Mouse (Mus musculus) liver, embryonic 15.5 days (tissue): ENCODE results near the gene Troap. TPM values are rescaled to one million over a fixed set of nuclear protein-coding genes. Genes with fewer than 3 reads are reported as not detected.
"Not testable (repeated sequence)": the region's sequence is repeated elsewhere in the genome, so short reads cannot be mapped to it uniquely, and the experiment has no call there.

Experiments
- ATAC-seq: fragments of 200-750 bp; cut with Nextera tagmentation; 2 replicates; pipeline ENCODE4 v1.8.0; 2017; ENCODE audit warnings: moderate number of reproducible peaks, mild to moderate bottlenecking, moderate library complexity; ENCODE audit not compliant: insufficient read depth
- H3K27ac ChIP-seq: fragments of 300-500 bp; sonication (generic); replicated peaks from 2 replicates; pipeline ENCODE4 v1.5.1; 2015; ENCODE audit warnings: mild to moderate bottlenecking, inconsistent platforms
- H3K27me3 ChIP-seq: fragments of 300-500 bp; sonication (generic); 2 replicates; pipeline ENCODE4 v1.6.1; 2015; ENCODE audit warnings: mild to moderate bottlenecking, inconsistent platforms
- H3K36me3 ChIP-seq: fragments of 300-500 bp; sonication (generic); replicated peaks from 2 replicates; pipeline ENCODE4 v1.6.1; 2015; ENCODE audit warnings: moderate library complexity, mild to moderate bottlenecking, inconsistent platforms
- H3K4me1 ChIP-seq: fragments of 300-500 bp; sonication (generic); replicated peaks from 2 replicates; pipeline ENCODE4 v1.6.1; 2015; ENCODE audit warnings: inconsistent platforms
- H3K4me2 ChIP-seq: fragments of 300-500 bp; sonication (generic); 2 replicates; pipeline ENCODE4 v1.6.1; 2015; ENCODE audit warnings: moderate library complexity, mild to moderate bottlenecking, inconsistent platforms
- H3K4me3 ChIP-seq: fragments of 300-500 bp; sonication (generic); replicated peaks from 2 replicates; pipeline ENCODE4 v1.5.1; 2015; ENCODE audit warnings: mild to moderate bottlenecking, inconsistent platforms
- H3K9ac ChIP-seq: fragments of 300-500 bp; sonication (generic); 2 replicates; pipeline ENCODE4 v1.6.1; 2015; ENCODE audit warnings: moderate library complexity, mild to moderate bottlenecking, inconsistent platforms
- H3K9me3 ChIP-seq: fragments of 300-500 bp; sonication (generic); replicated peaks from 2 replicates; pipeline ENCODE4 v1.6.1; 2016; ENCODE audit warnings: inconsistent platforms
- WGBS: fragments of 180-500 bp; shearing (Covaris S2); methylation state at CpG from one replicate; pipeline ENCODE4 v1.1.7; 2015; ENCODE audit warnings: mixed read lengths; ENCODE audit not compliant: insufficient replicate concordance; 5-methylcytosine and 5-hydroxymethylcytosine counted together
- polyA plus RNA-seq: library from polyadenylated mRNA; unstranded; fragments of >200 nt; fragmentation: Nextera tagmentation; extraction: Ambion mirVana; gene quantifications from 2 replicates; pipeline ENCODE4 v1.2.1, GENCODE M21; 2015

The Troap gene
- polyA plus RNA-seq, 1 experiment from 2014 or later: 15.9 TPM

GRCm38 (mm10) chr15:99044854-99045253 lies 29.5 kb upstream of the Troap start:
- WGBS: 58% methylated on average over 3 of the region's 3 CpGs
- Histone ChIP-seq H3K9ac (no peak overlapping the region), H3K27ac (no peak overlapping the region), H3K36me3 (no peaks in the 10 kb centered on the region), H3K27me3 (peaks cover 23% of the 10 kb centered on the region; the same call in 1 of the 2 replicates), H3K9me3 (no peaks in the 10 kb centered on the region), H3K4me2 (no peak overlapping the region), H3K4me3 (no peak overlapping the region), H3K4me1 (peaks cover 29% of the 10 kb centered on the region)
- ATAC-seq: no peak

- H3K27me3 ChIP-seq: peaks cover 32% of the 10 kb centered on the region
- not testable (repeated sequence) for H3K4me3 ChIP-seq, H3K27ac ChIP-seq, H3K36me3 ChIP-seq, ATAC-seq, H3K4me2 ChIP-seq, H3K9ac ChIP-seq, H3K9me3 ChIP-seq
- 69% methylated on average over 6 of the region's 6 CpGs for WGBS
- H3K4me1 ChIP-seq: peaks cover 28% of the 10 kb centered on the region
Observed at GRCm38 (mm10) chr15:99045734-99046133, 28.6 kb upstream of the Troap start.

GRCm38 (mm10) chr15:99049473-99050253 lies 24.7 kb upstream of the Troap start:
- Histone ChIP-seq H3K27ac (no peak overlapping the region), H3K36me3 (no peaks in the 10 kb centered on the region), H3K9ac (no peak overlapping the region), H3K4me1 (peaks cover 10% of the 10 kb centered on the region), H3K4me3 (no peak overlapping the region), H3K4me2 (no peak overlapping the region), H3K27me3 (peaks cover 56% of the 10 kb centered on the region), H3K9me3 (no peaks in the 10 kb centered on the region)
- ATAC-seq: no peak
- 27% methylated on average over 13 of the region's 13 CpGs for WGBS

GRCm38 (mm10) chr15:99053373-99053772 lies 21.0 kb upstream of the Troap start:
- H3K27me3 ChIP-seq: peaks cover 88% of the 10 kb centered on the region
- no peak overlapping the region for H3K4me3 ChIP-seq
- H3K9me3 ChIP-seq: no peaks in the 10 kb centered on the region
- peaks cover 26% of the 10 kb centered on the region for H3K4me1 ChIP-seq
- no peak overlapping the region for H3K27ac ChIP-seq
- no peak for ATAC-seq
- no peak overlapping the region for H3K9ac ChIP-seq
- 30% methylated on average over 9 of the region's 9 CpGs for WGBS
- H3K36me3 ChIP-seq: no peaks in the 10 kb centered on the region
- H3K4me2 ChIP-seq: no peak overlapping the region

- no peaks in the 10 kb centered on the region for H3K36me3 ChIP-seq
- H3K4me1 ChIP-seq: peaks cover 21% of the 10 kb centered on the region
- H3K27me3 ChIP-seq: peaks cover 96% of the 10 kb centered on the region
- H3K9me3 ChIP-seq: no peaks in the 10 kb centered on the region
- H3K9ac ChIP-seq: no peak within 1 kb of the TSS; the same call in 1 of the 2 replicates
- H3K27ac ChIP-seq: no peak within 1 kb of the TSS
- peak within 1 kb of the TSS; percentile 29 for H3K4me3 ChIP-seq
- 3% methylated on average over 30 of the region's 30 CpGs for WGBS
- no peak for ATAC-seq
- H3K4me2 ChIP-seq: peak within 1 kb of the TSS; percentile 55
Observed at GRCm38 (mm10) chr15:99055040-99055439, 19.3 kb upstream of the Troap start, which contains the start of gene Prph. Gene Prph, plus strand, starts transcription at chr15:99055174.

- Histone ChIP-seq H3K27ac (no peak overlapping the region), H3K9me3 (no peaks in the 10 kb centered on the region), H3K27me3 (peaks cover 96% of the 10 kb centered on the region), H3K9ac (no peak overlapping the region; the same call in 1 of the 2 replicates), H3K36me3 (no peaks in the 10 kb centered on the region), H3K4me1 (peaks cover 16% of the 10 kb centered on the region), H3K4me2 (peak overlapping the region; percentile 55), H3K4me3 (peak overlapping the region; percentile 29)
- under 1% methylated on average over 37 of the region's 37 CpGs for WGBS
- ATAC-seq: peak; percentile 38
Observed at GRCm38 (mm10) chr15:99055511-99055961, 18.8 kb upstream of the Troap start.

GRCm38 (mm10) chr15:99056332-99056731 lies 18.0 kb upstream of the Troap start:
- Histone ChIP-seq H3K36me3 (no peaks in the 10 kb centered on the region), H3K4me2 (peak overlapping the region; percentile 55; the same call in 1 of the 2 replicates), H3K4me1 (peaks cover 16% of the 10 kb centered on the region), H3K27ac (no peak overlapping the region), H3K9ac (no peak overlapping the region), H3K9me3 (no peaks in the 10 kb centered on the region), H3K27me3 (peaks cover 94% of the 10 kb centered on the region), H3K4me3 (no peak overlapping the region)
- 11% methylated on average over 14 of the region's 14 CpGs for WGBS
- no peak for ATAC-seq

GRCm38 (mm10) chr15:99065557-99066165 lies 8.7 kb upstream of the Troap start:
- Histone ChIP-seq H3K4me1 (no peaks in the 10 kb centered on the region), H3K9me3 (no peaks in the 10 kb centered on the region), H3K27ac (no peak overlapping the region), H3K4me3 (no peak overlapping the region), H3K27me3 (peaks cover 59% of the 10 kb centered on the region), H3K9ac (no peak overlapping the region), H3K36me3 (no peaks in the 10 kb centered on the region), H3K4me2 (no peak overlapping the region)
- WGBS: 55% methylated on average over 12 of the region's 12 CpGs
- no peak for ATAC-seq

GRCm38 (mm10) chr15:99071988-99072387 lies 2.4 kb upstream of the Troap start:
- no peak overlapping the region for H3K4me3 ChIP-seq
- H3K27me3 ChIP-seq: peaks cover 16% of the 10 kb centered on the region
- peaks cover 7% of the 10 kb centered on the region for H3K36me3 ChIP-seq
- ATAC-seq: no peak
- no peak overlapping the region for H3K9ac ChIP-seq
- whole genome bisulfite sequencing: 53% methylated on average over 1 of the region's 1 CpGs
- no peaks in the 10 kb centered on the region; the same call in 1 of the 2 replicates for H3K9me3 ChIP-seq
- H3K27ac ChIP-seq: no peak overlapping the region
- H3K4me2 ChIP-seq: no peak overlapping the region
- H3K4me1 ChIP-seq: peaks cover 23% of the 10 kb centered on the region

- Histone ChIP-seq H3K9ac (peak overlapping the region; percentile 86), H3K4me1 (peaks cover 29% of the 10 kb centered on the region), H3K36me3 (peaks cover 27% of the 10 kb centered on the region), H3K9me3 (no peaks in the 10 kb centered on the region; the same call in 1 of the 2 replicates), H3K4me2 (peak overlapping the region; percentile 86), H3K27ac (peak overlapping the region; percentile 94), H3K27me3 (no peaks in the 10 kb centered on the region), H3K4me3 (peak overlapping the region; percentile 86)
- under 1% methylated on average over 44 of the region's 44 CpGs for WGBS
- ATAC-seq: peak; percentile 90
Observed at GRCm38 (mm10) chr15:99074600-99075333, 392 bp downstream of the Troap start.

- H3K4me2 ChIP-seq: peak overlapping the region; percentile 86
- H3K27ac ChIP-seq, H3K9me3 ChIP-seq, ATAC-seq, H3K27me3 ChIP-seq: not testable (repeated sequence)
- 89% methylated on average over 3 of the region's 3 CpGs for WGBS
- H3K4me3 ChIP-seq: peak overlapping the region; percentile 86
- peaks cover 29% of the 10 kb centered on the region for H3K4me1 ChIP-seq
- peak overlapping the region; percentile 86 for H3K9ac ChIP-seq
- H3K36me3 ChIP-seq: peaks cover 38% of the 10 kb centered on the region
Observed at GRCm38 (mm10) chr15:99076011-99076410, 1.6 kb downstream of the Troap start.
